In genomic region chr17:50185083-50185482, GRCm38 (mm10) we compare ENCODE assay signal across 8 mouse cellular contexts.
"Had no signal": no experiment of that assay in that cellular context is flagged by ENCODE, and none has a peak within 500 bp of the region (broad histone marks: within the 10 kb centered on the region; RNA-seq: fewer than 3 reads in every experiment).

No protein-coding gene starts in this region.

- H3K4me3 ChIP-seq: intestine, embryonic 15.5 days; kidney, embryonic 15.5 days; limb, embryonic 13.5 days had no signal

- H3K36me3 ChIP-seq: intestine, embryonic 15.5 days; kidney, embryonic 15.5 days; limb, embryonic 13.5 days had no signal

- ATAC-seq: intestine, embryonic 15.5 days had no signal

- H3K4me2 ChIP-seq: intestine, embryonic 15.5 days; kidney, embryonic 15.5 days; limb, embryonic 13.5 days had no signal

- H3K9me3 ChIP-seq: intestine, embryonic 15.5 days; kidney, embryonic 15.5 days; limb, embryonic 13.5 days had no signal

- DNase-seq: left cerebral cortex, postnatal 4 days; lung, adult 18-20 months; retina, postnatal 1 day; right cerebral cortex, postnatal 4 days had no signal

- H3K27ac ChIP-seq: intestine, embryonic 15.5 days; kidney, embryonic 15.5 days; limb, embryonic 13.5 days; liver, embryonic 14.5 days had no signal

- H3K9ac ChIP-seq: intestine, embryonic 15.5 days; kidney, embryonic 15.5 days; limb, embryonic 13.5 days; liver, embryonic 14.5 days had no signal
